Mouse (Mus musculus) retina, postnatal 7 days (tissue): Measurements from ENCODE around the gene Dctpp1.

Source experiments
- DNase-seq: peaks from one replicate; pipeline ENCODE4 v3.0.0-alpha.2; 2012; ENCODE audit warnings: low read depth, low spot score

Dctpp1 gene

DNA sequence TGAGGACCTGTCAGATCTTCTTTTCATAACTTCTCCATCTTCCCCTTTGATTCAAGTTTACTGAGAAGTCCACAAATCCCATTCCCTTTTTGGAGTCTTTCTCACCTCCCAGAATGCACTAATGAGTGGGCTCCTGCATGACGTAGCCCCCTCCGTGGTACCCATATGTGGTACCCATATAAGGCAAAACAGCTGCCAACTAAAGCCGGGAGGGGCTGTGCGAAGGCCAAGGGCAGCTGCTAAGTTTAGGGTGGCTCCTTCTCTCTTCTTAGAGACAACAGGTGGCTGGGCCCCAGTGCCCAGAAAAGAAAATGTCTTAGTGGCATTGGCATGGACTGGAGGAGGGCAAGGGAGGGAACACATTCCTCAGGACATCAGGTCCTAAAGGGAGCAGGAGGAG, 50.2 kb downstream of the Dctpp1 start:
- DNase-seq, result no peak

DNA sequence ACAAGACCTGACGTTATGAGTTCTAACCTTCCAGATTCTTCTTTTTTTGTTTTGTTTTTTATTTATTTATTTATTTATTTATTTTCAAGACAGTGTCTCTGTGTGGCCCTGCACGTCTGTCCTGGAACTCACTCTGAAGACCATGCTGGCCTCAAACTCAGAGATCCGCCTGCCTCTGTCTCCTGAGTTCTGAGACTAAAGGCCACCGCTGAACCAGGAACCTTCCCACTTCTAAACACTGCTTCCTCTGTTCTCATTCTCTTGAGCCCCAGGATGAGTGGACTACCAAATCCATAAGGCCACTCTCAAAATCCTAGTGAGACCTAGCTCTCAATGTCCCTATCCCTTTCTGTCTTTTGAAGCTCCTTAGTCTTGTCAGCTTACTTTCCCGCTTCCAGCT, 50.7 kb downstream of the Dctpp1 start:
- no peak for DNase-seq

DNA sequence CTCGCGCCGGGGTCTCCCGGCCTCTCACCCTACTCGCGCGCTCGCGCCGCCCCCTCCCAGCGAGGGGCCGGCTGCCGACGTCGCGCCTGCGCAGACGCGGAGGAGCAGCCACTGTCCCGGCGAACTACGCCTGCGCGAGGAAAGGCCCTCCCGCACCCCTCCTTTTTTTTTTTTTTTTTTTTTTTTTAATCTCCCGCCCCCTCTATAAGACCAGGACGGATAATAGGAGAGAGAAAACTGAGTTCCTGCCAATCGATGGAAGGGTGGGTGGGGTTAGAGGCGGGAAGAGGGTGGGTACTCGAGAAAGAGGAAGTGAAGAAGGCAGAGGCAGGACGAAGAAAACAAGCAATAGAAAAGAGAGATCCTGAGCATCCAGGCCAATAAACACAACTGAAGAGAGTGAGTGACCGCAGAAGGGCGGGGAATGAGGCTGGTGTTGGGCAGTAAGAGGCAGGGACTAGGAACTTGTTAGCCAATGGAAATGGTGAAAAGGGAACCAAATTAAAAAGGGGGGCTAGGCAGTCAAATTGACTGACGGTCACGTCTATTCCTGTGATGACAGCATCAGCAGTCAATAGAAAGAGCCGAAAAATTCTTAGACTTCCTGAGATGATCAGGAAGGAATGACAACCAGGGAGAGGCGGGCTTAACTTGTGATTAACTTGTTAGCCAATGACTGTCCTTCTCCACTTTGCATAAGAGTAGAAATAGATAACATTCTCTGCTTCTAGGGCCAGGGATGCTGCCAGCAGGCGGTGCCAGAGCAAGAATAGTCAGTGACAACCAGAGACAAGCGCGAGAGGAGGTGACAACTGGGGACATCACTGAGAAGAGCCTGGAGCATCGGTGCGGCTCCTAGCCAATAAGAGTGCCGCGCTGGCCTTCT, 51.7 kb downstream of the Dctpp1 start, which contains the start of gene Mylpf:
Mylpf (plus strand) TSS at position 338 of the 886 bp plus-strand sequence.
- DNase-seq, result peak; percentile 92

DNA sequence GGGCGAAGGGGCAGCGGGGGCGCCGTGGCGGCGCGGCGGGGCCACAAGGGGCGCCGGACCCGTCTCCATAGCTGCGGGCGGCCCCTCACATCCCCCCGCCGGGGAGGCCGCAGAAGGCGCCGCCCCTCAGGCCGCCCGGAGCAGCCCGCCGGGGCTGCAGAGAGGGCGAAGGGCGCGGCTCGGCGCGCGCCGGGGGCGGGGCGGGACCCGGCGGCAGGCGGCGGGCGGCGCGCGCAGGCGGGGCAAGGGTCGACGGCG, 52.3 kb downstream of the Dctpp1 start, which contains the start of gene Tbc1d10b:
Tbc1d10b (minus strand) TSS at position 174 of the 258 bp plus-strand sequence.
- no peak for DNase-seq

DNA sequence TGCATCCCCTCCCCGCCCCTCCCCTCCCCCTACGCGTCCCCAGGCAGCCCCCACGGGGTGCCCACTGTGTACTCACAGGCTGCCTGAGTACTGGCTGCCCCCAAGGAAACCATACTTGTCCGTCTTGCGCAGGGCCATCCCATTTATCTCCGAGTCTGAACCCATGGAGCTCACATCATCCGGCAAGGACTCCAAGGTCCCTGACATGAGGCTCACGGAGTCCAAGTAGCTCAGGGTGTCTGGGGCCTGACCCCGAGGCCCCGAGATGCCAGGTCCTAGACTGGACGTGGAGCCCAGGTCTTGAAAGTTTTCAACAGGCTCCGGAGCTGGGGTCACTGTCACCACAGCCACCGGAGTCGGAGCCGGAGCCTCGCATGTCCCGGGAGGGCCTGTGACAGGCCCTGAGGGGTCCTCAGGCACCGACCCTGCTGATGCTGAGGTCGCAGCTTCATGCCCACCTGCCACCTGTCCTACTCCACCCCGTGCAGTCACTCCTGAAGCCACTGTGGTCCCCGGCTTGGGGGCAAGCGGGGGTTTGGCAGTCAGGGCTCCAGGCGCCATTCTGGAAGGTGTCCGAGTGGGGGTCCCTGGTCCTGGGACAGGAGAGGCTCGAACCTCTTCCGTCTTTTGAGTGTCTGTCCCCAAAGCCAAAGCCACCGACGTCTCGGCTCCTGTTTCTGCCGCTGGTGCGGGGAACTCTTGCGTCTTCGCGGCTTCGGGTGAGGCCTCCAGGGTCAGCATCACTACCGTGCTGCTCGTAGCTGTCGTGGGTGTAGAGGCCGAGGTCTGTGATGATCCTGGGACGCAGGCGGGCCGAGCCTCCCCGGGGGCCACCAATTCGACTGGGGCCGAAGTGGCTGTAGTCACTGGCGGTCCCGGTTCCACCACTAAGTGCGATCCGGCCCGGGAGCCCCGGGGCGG, 52.9 kb downstream of the Dctpp1 start:
- no peak for DNase-seq
